Mouse (Mus musculus): ENCODE measurements at regions not wholly inside any gene's neighbourhood (a gene's known extent, or its start where the extent isn't known, plus 50 kb on each side); places are given as distances from the start of the nearest gene placed in this dataset.
"Not testable (repeated sequence)": the region's sequence is repeated elsewhere in the genome, so short reads cannot be mapped to it uniquely, and the experiment has no call there.

DNA sequence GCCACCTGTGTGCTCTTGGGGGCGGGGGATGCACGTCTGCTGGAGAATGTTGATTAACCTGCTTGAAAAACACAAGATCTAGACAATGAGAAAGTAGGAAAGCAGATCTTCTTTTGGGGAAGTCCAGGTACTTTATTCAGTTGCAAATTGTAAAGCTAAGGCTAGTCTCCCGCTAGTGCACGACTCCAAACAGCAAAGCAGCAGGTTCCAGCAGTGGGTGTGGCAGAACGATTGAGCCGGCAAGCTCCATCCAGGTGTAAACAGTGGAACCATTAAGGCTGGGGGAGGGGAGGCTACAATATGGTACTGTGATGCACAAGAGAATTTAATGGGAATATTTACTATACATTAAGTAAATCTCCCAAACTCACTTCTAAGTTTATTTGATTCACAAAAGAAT lies 448.6 kb upstream of the Cobl start:
- WGBS = 39% methylated on average over 6 of the region's 6 CpGs

DNA sequence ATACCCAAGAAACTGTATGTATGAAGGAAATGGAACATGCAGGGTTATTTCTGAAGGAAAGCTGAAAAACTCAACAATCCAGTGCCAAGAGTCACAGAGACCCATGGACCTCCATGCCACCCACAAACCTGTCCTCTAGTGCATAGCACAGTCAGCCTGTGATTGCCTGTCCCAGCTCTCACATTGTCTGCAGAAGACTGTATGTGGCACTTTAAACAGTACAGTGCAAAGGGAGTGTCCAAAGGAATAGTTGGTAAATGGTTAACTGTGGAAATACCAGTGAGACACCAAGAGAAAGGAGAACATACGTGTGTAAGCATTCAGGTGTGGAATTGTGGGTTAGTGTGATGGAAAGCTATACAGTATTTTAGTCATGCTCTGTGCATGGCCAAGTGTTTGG lies 409.0 kb upstream of the Cobl start:
- Histone ChIP-seq H3K4me1 (ENCODE audit: control insufficient read depth, insufficient read depth, low read length) (no peaks in the 10 kb centered on the region), H3K27ac (replicated peaks; ENCODE audit: low read depth, low read length) (no peak overlapping the region), H3K36me3 (ENCODE audit: control insufficient read depth, insufficient read depth, low read length) (no peaks in the 10 kb centered on the region), H3K4me3 (replicated peaks; ENCODE audit: low read length) (no peak overlapping the region), H3K9ac (ENCODE audit: low read depth, low read length, severe bottlenecking) (no peak overlapping the region), H3K27me3 (ENCODE audit: control insufficient read depth, insufficient read depth, low read length) (no peaks in the 10 kb centered on the region), H3K9me3 (ENCODE audit: control insufficient read depth, low read length) (no peaks in the 10 kb centered on the region), H3K4me2 (replicated peaks; ENCODE audit: low read depth, low read length, severe bottlenecking) (no peak overlapping the region)
- DNase-seq (ENCODE audit: low spot score) (no peak), ATAC-seq (ENCODE audit: low FRiP score, low read depth) (no peak)
- 67% methylated on average over 1 of the region's 1 CpGs for whole genome bisulfite sequencing
- no peak for TF ChIP-seq POLR2A (IDR thresholded peaks at IDR 0.05; ENCODE audit: borderline replicate concordance, extremely low read depth, insufficient read depth, insufficient read length)

More for the DNA sequence above, 448.6 kb upstream of the Cobl start:
- not testable (repeated sequence) for H3K4me2 ChIP-seq (replicated peaks; ENCODE audit: low read depth, low read length, severe bottlenecking); H3K9me3 ChIP-seq (ENCODE audit: control insufficient read depth, low read length); H3K27me3 ChIP-seq (ENCODE audit: control insufficient read depth, insufficient read depth, low read length); ATAC-seq (ENCODE audit: low FRiP score, low read depth); H3K4me1 ChIP-seq (ENCODE audit: control insufficient read depth, insufficient read depth, low read length); DNase-seq (ENCODE audit: low spot score); H3K36me3 ChIP-seq (ENCODE audit: control insufficient read depth, insufficient read depth, low read length); H3K27ac ChIP-seq (replicated peaks; ENCODE audit: low read depth, low read length); H3K4me3 ChIP-seq (replicated peaks; ENCODE audit: low read length); H3K9ac ChIP-seq (ENCODE audit: low read depth, low read length, severe bottlenecking)

DNA sequence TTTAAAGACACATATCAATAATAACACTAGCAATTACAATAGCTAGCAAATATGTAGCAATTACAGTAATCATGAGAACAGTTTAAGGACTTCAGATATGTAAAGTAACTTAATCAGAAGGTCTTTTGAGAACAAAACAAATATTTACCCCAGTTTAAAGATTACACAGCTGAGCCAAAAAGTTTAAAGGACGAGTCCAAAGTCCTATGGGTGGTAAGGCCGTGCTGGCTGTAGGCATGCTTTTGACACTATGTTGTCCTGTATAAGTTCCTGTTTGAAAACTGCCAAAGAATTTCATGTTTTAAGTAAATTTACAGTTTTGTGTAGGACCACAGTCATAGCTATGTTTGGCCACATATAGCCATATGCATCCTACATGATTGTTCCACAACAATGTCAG lies 408.0 kb upstream of the Cobl start:
- 69% methylated on average over 2 of the region's 2 CpGs for WGBS
- Histone ChIP-seq H3K36me3 (ENCODE audit: control insufficient read depth, insufficient read depth, low read length) (no peaks in the 10 kb centered on the region), H3K9ac (ENCODE audit: low read depth, low read length, severe bottlenecking) (no peak overlapping the region), H3K4me1 (ENCODE audit: control insufficient read depth, insufficient read depth, low read length) (no peaks in the 10 kb centered on the region), H3K9me3 (ENCODE audit: control insufficient read depth, low read length) (no peaks in the 10 kb centered on the region), H3K4me3 (replicated peaks; ENCODE audit: low read length) (no peak overlapping the region), H3K27me3 (ENCODE audit: control insufficient read depth, insufficient read depth, low read length) (no peaks in the 10 kb centered on the region), H3K4me2 (replicated peaks; ENCODE audit: low read depth, low read length, severe bottlenecking) (no peak overlapping the region), H3K27ac (replicated peaks; ENCODE audit: low read depth, low read length) (no peak overlapping the region)
- TF ChIP-seq POLR2A (IDR thresholded peaks at IDR 0.05; ENCODE audit: borderline replicate concordance, extremely low read depth, insufficient read depth, insufficient read length) = no peak
- no peak for DNase-seq (ENCODE audit: low spot score)
- no peak for ATAC-seq (ENCODE audit: low FRiP score, low read depth)

DNA sequence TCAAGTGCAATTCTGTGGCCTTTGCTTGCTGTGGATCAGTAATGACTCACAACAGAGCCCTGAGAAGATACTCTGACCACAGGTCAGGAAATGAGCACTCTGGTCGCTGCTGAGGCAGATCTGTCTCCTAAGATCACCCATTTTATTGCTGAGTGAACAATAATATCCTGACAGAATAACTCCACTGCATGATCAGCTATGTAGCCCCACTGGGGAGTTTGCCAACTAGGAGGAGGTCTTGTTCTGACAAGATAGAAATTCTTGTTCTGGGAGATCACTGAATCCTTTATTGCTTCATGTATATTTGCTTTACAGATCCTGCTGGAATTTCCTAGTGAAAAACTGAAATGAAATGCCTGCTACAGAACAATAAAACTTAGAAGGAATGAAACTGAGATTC lies 407.6 kb upstream of the Cobl start:
- no peak for ATAC-seq (ENCODE audit: low FRiP score, low read depth)
- no peak overlapping the region for H3K27ac ChIP-seq (replicated peaks; ENCODE audit: low read depth, low read length)
- no peaks in the 10 kb centered on the region for H3K9me3 ChIP-seq (ENCODE audit: control insufficient read depth, low read length)
- no peak overlapping the region for H3K9ac ChIP-seq (ENCODE audit: low read depth, low read length, severe bottlenecking)
- H3K36me3 ChIP-seq (ENCODE audit: control insufficient read depth, insufficient read depth, low read length) = no peaks in the 10 kb centered on the region
- TF ChIP-seq POLR2A (IDR thresholded peaks at IDR 0.05; ENCODE audit: borderline replicate concordance, extremely low read depth, insufficient read depth, insufficient read length) = no peak
- no peaks in the 10 kb centered on the region for H3K4me1 ChIP-seq (ENCODE audit: control insufficient read depth, insufficient read depth, low read length)
- H3K27me3 ChIP-seq (ENCODE audit: control insufficient read depth, insufficient read depth, low read length) = no peaks in the 10 kb centered on the region
- 13% methylated on average over 1 of the region's 1 CpGs for WGBS
- no peak overlapping the region for H3K4me2 ChIP-seq (replicated peaks; ENCODE audit: low read depth, low read length, severe bottlenecking)
- H3K4me3 ChIP-seq (replicated peaks; ENCODE audit: low read length) = no peak overlapping the region
- DNase-seq (ENCODE audit: low spot score) = no peak

DNA sequence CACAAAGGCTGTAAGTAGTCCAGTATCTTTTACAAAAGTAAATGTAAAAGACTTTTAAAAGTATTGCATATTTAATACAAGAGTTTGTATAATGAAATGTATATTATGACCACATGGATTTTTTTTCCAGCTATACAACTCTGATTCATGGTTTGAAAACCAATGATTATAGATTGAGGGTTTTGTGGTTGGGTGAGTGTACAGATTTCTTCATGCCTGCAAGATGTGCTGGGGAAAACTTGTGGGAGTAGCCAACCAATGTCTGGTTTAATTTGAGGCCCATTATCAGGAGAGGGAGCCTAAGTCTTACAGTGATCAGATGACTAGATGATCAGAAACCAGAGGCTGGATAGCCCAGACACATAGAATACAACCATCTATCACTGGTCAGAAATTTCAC lies 402.8 kb upstream of the Cobl start:
- Histone ChIP-seq H3K9me3 (ENCODE audit: control insufficient read depth, low read length) (no peaks in the 10 kb centered on the region), H3K27me3 (ENCODE audit: control insufficient read depth, insufficient read depth, low read length) (no peaks in the 10 kb centered on the region), H3K4me3 (replicated peaks; ENCODE audit: low read length) (no peak overlapping the region), H3K36me3 (ENCODE audit: control insufficient read depth, insufficient read depth, low read length) (no peaks in the 10 kb centered on the region), H3K4me1 (ENCODE audit: control insufficient read depth, insufficient read depth, low read length) (no peaks in the 10 kb centered on the region), H3K27ac (replicated peaks; ENCODE audit: low read depth, low read length) (no peak overlapping the region), H3K4me2 (replicated peaks; ENCODE audit: low read depth, low read length, severe bottlenecking) (no peak overlapping the region), H3K9ac (ENCODE audit: low read depth, low read length, severe bottlenecking) (no peak overlapping the region)
- ATAC-seq (ENCODE audit: low FRiP score, low read depth) = no peak
- no peak for TF ChIP-seq POLR2A (IDR thresholded peaks at IDR 0.05; ENCODE audit: borderline replicate concordance, extremely low read depth, insufficient read depth, insufficient read length)
- no peak for DNase-seq (ENCODE audit: low spot score)

DNA sequence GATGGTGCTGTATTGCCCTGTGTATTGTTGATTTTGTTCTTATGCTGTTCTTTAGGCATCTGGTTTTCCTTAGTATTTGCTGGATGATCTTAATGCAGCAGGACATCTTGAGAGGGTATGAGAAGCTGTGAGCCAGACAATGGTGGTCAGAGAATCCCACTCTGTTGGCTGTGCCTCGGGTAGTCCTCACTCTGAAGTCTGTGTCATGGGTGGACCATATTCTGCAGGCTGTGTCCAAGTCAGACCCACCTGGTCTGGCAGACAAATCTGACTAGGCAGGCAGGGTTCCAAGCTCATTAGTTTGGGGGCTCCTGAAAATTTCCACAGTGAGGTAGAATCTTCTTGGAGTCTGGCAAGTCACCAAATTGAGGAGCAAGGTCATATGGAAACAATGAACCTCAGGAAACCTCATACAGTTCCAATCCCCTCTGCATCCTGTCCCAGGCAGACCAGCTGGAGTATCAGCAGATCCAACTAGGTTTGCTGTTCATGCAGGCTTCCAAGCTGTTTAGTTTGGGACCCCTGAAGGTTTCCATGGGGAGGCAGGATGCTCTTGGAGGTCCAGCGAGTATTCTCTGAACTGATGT lies 400.4 kb upstream of the Cobl start:
- no peak overlapping the region for H3K4me3 ChIP-seq (replicated peaks; ENCODE audit: low read length)
- no peak overlapping the region for H3K9ac ChIP-seq (ENCODE audit: low read depth, low read length, severe bottlenecking)
- H3K4me2 ChIP-seq (replicated peaks; ENCODE audit: low read depth, low read length, severe bottlenecking) = no peak overlapping the region
- H3K4me1 ChIP-seq (ENCODE audit: control insufficient read depth, insufficient read depth, low read length) = no peaks in the 10 kb centered on the region
- no peak overlapping the region for H3K27ac ChIP-seq (replicated peaks; ENCODE audit: low read depth, low read length)
- DNase-seq (ENCODE audit: low spot score) (peak; percentile 3), ATAC-seq (ENCODE audit: low FRiP score, low read depth) (no peak)
- H3K27me3 ChIP-seq (ENCODE audit: control insufficient read depth, insufficient read depth, low read length) = no peaks in the 10 kb centered on the region
- no peaks in the 10 kb centered on the region for H3K36me3 ChIP-seq (ENCODE audit: control insufficient read depth, insufficient read depth, low read length)
- TF ChIP-seq POLR2A (IDR thresholded peaks at IDR 0.05; ENCODE audit: borderline replicate concordance, extremely low read depth, insufficient read depth, insufficient read length) = no peak
- WGBS = 74% methylated on average over 2 of the region's 2 CpGs
- H3K9me3 ChIP-seq (ENCODE audit: control insufficient read depth, low read length) = no peaks in the 10 kb centered on the region

Measured in limb, embryonic 14.5 days (tissue).